Mouse (Mus musculus) embryonic facial prominence, embryonic 12.5 days (tissue): ENCODE measurements around the gene Tnnc1. TPM values are rescaled to one million over a fixed set of nuclear protein-coding genes. Genes with fewer than 3 reads are reported as not detected.

ENCODE experiments used
- ATAC-seq: fragments of 200-750 bp; cut with Nextera tagmentation; 2 replicates; pipeline ENCODE4 v1.8.0; 2017; ENCODE audit not compliant: insufficient number of reproducible peaks, insufficient read depth, low FRiP score, low TSS enrichment
- H3K27ac ChIP-seq: fragments of 300-500 bp; sonication (generic); 2 replicates; pipeline ENCODE4 v1.5.1; 2016; ENCODE audit warnings: mild to moderate bottlenecking
- H3K27me3 ChIP-seq: fragments of 300-500 bp; sonication (generic); 2 replicates; pipeline ENCODE4 v1.6.1; 2016; ENCODE audit warnings: mild to moderate bottlenecking, moderate library complexity
- H3K36me3 ChIP-seq: fragments of 300-500 bp; sonication (generic); 2 replicates; pipeline ENCODE4 v1.6.1; 2016; ENCODE audit warnings: mild to moderate bottlenecking
- H3K4me1 ChIP-seq: fragments of 300-500 bp; sonication (generic); 2 replicates; pipeline ENCODE4 v1.6.1; 2016
- H3K4me2 ChIP-seq: fragments of 300-500 bp; sonication (generic); replicated peaks from 2 replicates; pipeline ENCODE4 v1.6.1; 2016; ENCODE audit warnings: mild to moderate bottlenecking, moderate library complexity
- H3K4me3 ChIP-seq: fragments of 300-500 bp; sonication (generic); 2 replicates; pipeline ENCODE4 v1.5.1; 2016; ENCODE audit warnings: mild to moderate bottlenecking
- H3K9ac ChIP-seq: fragments of 300-500 bp; sonication (generic); 2 replicates; pipeline ENCODE4 v1.6.1; 2016; ENCODE audit warnings: mild to moderate bottlenecking, moderate library complexity
- H3K9me3 ChIP-seq: fragments of 300-500 bp; sonication (generic); 2 replicates; pipeline ENCODE4 v1.6.1; 2016; ENCODE audit warnings: mild to moderate bottlenecking, moderate library complexity
- WGBS: fragments of 180-500 bp; shearing (Covaris S2); methylation state at CpG from one replicate; pipeline ENCODE4 v1.1.7; 2016; 5-methylcytosine and 5-hydroxymethylcytosine counted together
- polyA plus RNA-seq: library from polyadenylated mRNA; unstranded; fragments of >200 nt; fragmentation: Nextera tagmentation; extraction: Ambion mirVana; gene quantifications from 2 replicates; pipeline ENCODE4 v1.2.1, GENCODE M21; 2016

Tnnc1 gene
- polyA plus RNA-seq, 1 experiment from 2014 or later: 90.7 TPM

DNA sequence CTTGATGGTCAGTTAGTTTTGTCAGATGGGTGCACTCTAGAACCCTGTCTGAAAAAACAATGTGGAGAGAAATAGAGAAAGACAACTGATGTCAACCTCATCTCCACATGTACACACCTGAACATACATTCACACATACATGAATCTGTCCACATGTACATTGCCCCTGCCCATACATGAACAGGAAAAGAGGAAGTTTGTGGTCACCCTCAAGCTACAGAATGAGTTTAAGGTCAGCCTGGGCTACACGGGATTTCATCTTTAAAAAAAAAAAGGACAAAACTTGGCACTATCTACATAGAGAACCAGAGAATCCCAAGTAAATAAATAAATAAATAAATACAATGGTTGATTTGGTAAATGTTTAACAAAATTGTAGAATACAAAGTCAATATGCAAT lies 36.7 kb downstream of the Tnnc1 start:
- WGBS: 81% methylated on average over 1 of the region's 1 CpGs
- H3K4me3 ChIP-seq: no peak overlapping the region
- no peak overlapping the region for H3K27ac ChIP-seq
- no peaks in the 10 kb centered on the region for H3K27me3 ChIP-seq
- no peak overlapping the region for H3K9ac ChIP-seq
- no peak overlapping the region for H3K4me2 ChIP-seq
- H3K4me1 ChIP-seq: peaks cover 6% of the 10 kb centered on the region; the same call in 1 of the 2 replicates
- no peaks in the 10 kb centered on the region for H3K36me3 ChIP-seq
- no peak for ATAC-seq
- no peaks in the 10 kb centered on the region for H3K9me3 ChIP-seq

DNA sequence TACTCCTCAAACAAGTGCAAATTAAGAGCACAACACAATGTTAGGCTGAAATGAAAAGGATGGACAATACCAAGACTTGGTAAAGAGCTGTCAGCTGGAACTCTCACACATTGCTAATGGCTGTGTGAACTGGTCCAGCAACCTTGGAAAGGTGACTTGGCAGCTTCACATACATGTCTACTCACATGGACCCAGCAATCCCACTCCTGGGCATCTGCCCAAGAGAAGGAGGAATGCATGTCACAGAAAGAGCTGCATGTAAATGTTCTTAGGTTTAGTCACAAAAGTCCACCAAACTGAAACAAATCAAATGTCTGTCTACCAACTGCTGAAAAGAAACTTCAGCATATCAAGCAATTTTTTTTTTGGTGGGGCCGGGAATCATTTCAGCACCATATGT lies 37.8 kb downstream of the Tnnc1 start:
- H3K4me2 ChIP-seq: no peak overlapping the region
- no peak overlapping the region for H3K9ac ChIP-seq
- peaks cover 4% of the 10 kb centered on the region; the same call in 1 of the 2 replicates for H3K4me1 ChIP-seq
- WGBS: 79% methylated on average over 1 of the region's 1 CpGs
- no peaks in the 10 kb centered on the region for H3K36me3 ChIP-seq
- no peak overlapping the region for H3K27ac ChIP-seq
- no peak overlapping the region for H3K4me3 ChIP-seq
- no peaks in the 10 kb centered on the region for H3K9me3 ChIP-seq
- no peak for ATAC-seq
- H3K27me3 ChIP-seq: no peaks in the 10 kb centered on the region

DNA sequence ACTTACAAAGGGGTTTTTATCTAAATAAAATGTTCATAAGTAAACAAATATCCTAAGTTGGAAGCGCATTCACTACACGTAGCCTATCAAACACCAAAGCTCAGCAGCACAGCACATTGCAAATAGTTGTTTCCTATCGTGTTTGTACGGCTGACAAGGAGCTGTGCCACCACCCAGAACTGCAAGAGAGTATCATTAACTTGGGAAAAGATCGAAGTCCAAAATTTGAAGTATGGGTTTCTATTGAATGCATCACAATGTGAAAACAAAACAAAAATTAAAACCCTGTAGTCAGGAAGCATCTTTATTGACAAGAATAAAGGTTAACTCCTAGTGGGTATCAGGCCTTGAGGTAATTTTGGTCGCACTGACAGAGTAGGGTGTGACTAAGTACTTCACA lies 40.3 kb downstream of the Tnnc1 start:
- 93% methylated on average over 6 of the region's 6 CpGs for WGBS
- H3K27ac ChIP-seq: no peak overlapping the region
- H3K4me1 ChIP-seq: peaks cover 11% of the 10 kb centered on the region
- H3K4me3 ChIP-seq: no peak overlapping the region
- H3K9me3 ChIP-seq: no peaks in the 10 kb centered on the region
- no peak overlapping the region for H3K4me2 ChIP-seq
- ATAC-seq: no peak
- no peak overlapping the region for H3K9ac ChIP-seq
- peaks cover 9% of the 10 kb centered on the region for H3K36me3 ChIP-seq
- H3K27me3 ChIP-seq: no peaks in the 10 kb centered on the region

DNA sequence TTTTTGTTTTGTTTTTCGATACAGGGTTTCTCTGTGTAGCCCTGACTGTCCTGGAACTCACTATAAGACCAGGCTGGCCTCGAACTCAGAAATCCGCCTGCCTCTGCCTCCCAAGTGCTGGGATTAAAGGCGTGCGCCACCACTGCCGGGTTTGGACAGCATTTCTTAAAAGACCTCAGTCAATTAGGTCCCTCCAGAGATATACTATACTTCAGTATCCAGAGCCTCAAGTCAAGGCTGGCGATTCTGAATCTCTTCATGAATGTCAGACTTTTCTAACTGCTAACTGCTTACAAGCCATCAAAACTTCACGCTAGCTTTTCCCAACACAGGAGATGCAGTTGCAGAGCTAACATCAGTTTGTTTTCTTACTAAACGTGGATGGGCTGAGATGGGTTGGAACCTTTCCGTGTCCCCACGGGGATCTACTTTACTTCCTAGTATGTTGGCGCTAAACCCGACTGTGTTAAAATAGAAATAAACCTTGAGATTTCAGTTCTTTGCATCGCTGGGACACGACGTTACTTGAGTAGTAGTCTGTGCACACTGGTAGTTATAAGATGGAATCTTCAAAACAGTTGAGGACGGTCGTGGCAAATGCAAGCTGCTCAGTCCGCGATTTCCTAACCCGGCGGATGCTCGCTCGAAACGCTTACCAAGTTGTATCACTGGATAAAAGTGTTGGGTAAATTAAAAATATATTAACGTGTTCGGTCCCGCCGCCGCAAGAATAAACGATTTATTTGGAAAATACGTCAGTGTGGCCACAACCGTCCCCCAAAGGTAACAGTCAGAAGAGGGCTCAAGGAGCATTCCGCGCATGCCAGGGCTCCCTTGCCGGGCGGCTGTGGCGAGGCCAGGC lies 42.3 kb downstream of the Tnnc1 start:
- WGBS: 20% methylated on average over 38 of the region's 38 CpGs
- Histone ChIP-seq H3K4me2 (peak overlapping the region; percentile 85), H3K36me3 (peaks cover 29% of the 10 kb centered on the region), H3K4me1 (peaks cover 11% of the 10 kb centered on the region), H3K9me3 (no peaks in the 10 kb centered on the region), H3K27ac (peak overlapping the region; percentile 91), H3K9ac (peak overlapping the region; percentile 98), H3K4me3 (peak overlapping the region; percentile 82), H3K27me3 (no peaks in the 10 kb centered on the region)
- ATAC-seq: peak; percentile 81

DNA sequence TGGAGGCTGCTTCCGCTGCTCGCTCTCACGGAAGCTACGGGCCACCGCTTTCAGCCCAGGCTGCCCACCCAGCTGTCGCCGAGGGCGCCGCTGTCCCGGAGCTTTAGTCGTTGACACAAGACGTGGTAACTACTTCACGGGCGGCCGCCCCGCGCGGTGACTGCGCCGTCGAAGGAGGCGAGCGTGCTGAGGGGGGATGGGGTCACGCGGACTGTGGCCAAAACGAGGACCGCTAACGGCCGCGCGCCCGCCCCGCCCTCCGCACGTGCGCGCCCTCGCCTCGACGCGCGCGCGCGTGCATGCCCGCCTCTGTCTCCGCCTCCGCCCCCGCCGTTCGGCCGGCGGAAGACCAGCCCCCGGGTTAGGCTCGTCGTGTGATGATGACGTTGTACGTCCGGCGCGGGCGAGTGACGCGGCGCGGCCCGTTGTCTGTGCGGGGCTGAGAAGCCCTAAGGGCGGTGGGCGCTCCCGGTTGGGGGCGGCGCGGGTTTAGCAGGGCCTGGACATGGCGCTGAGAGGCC lies 43.0 kb downstream of the Tnnc1 start, which contains the start of the genes Phf7 and Bap1:
Gene Phf7, minus strand, starts transcription at position 234 of the 521 bp plus-strand sequence.
Gene Bap1, plus strand, starts transcription at position 367 of the 521 bp plus-strand sequence.
- peak within 1 kb of the TSS; percentile 85 for H3K4me2 ChIP-seq
- peak; percentile 87 for ATAC-seq
- peak within 1 kb of the TSS; percentile 82 for H3K4me3 ChIP-seq
- under 1% methylated on average over 75 of the region's 75 CpGs for WGBS
- H3K27me3 ChIP-seq: no peaks in the 10 kb centered on the region
- peaks cover 11% of the 10 kb centered on the region for H3K4me1 ChIP-seq
- peaks cover 35% of the 10 kb centered on the region for H3K36me3 ChIP-seq
- H3K27ac ChIP-seq: peak within 1 kb of the TSS; percentile 91
- H3K9ac ChIP-seq: peak within 1 kb of the TSS; percentile 98
- H3K9me3 ChIP-seq: no peaks in the 10 kb centered on the region

DNA sequence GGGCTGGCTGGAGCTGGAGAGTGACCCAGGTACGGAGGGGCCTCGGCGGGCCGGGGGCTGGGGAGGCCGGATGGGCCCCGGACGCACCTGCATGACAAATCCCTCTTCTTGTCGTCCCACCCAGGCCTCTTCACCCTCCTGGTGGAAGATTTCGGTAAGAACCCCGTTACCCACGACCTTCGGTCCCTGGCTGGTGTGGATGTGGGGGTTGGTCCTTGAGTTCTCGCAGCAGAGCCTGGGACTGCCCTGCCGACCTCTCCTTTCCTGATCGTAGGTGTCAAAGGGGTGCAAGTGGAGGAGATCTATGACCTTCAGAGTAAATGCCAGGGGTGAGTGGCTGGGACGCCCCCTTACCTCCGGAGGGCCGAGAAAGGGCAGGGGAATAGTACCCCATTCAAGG lies 43.5 kb downstream of the Tnnc1 start:
- Histone ChIP-seq H3K27ac (peak overlapping the region; percentile 91; the same call in 1 of the 2 replicates), H3K4me3 (peak overlapping the region; percentile 82), H3K9me3 (no peaks in the 10 kb centered on the region), H3K36me3 (peaks cover 40% of the 10 kb centered on the region), H3K4me1 (peaks cover 11% of the 10 kb centered on the region), H3K27me3 (no peaks in the 10 kb centered on the region), H3K9ac (peak overlapping the region; percentile 98), H3K4me2 (peak overlapping the region; percentile 85)
- no peak; the same call in 1 of the 2 replicates for ATAC-seq
- WGBS: 1% methylated on average over 18 of the region's 18 CpGs

DNA sequence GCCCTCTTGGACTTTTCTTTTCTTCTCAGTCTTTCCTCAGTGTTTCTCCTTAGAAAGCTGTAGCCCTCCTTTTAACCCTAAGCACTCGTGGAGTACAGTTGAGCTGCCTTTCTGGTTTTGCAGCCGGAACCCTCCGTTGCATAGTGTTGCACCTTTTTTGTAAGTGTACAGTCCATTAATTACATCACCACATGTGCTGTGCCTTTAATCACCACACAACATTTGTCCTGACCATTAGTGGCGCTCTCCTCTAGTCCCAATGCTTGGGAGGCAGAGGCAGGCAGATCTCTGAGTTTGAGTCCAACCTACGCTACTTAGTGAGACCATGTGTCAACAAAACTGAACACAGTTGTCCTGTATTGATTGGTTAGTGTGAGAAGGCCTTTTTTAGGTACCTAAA lies 44.0 kb downstream of the Tnnc1 start:
- 85% methylated on average over 5 of the region's 5 CpGs for WGBS
- H3K27ac ChIP-seq: no peak overlapping the region

DNA sequence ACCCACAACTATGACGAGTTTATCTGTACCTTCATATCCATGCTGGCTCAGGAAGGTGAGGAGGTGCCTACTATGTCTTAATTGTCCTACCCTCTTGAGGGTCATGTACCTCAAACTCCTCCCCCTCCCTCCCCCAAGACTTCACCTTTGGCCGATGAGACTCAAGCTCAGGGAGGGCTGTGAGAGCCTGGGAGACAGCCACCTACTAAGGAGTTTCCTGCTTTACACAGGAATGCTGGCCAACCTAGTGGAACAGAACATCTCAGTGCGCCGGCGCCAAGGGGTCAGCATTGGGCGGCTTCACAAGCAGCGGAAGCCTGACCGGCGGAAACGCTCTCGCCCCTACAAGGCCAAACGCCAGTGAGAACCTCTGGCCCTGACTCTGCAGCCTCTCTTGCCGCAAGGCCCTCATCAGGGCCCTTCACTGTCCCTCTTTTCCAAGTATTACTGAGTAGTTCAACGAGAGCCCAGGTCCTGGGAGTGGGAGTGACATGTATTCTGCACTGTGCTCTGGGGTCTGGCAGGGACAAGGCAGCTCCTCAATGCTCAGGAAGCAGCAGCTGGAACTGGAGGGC lies 50.5 kb downstream of the Tnnc1 start:
- H3K9ac ChIP-seq: no peak overlapping the region
- no peaks in the 10 kb centered on the region for H3K4me1 ChIP-seq
- no peak overlapping the region for H3K27ac ChIP-seq
- H3K27me3 ChIP-seq: no peaks in the 10 kb centered on the region
- H3K4me3 ChIP-seq: no peak overlapping the region
- ATAC-seq: no peak
- H3K4me2 ChIP-seq: no peak overlapping the region
- H3K9me3 ChIP-seq: no peaks in the 10 kb centered on the region
- H3K36me3 ChIP-seq: peaks cover 82% of the 10 kb centered on the region
- 94% methylated on average over 14 of the region's 14 CpGs for WGBS

More for the DNA sequence above, 44.0 kb downstream of the Tnnc1 start:
- peaks cover 11% of the 10 kb centered on the region for H3K4me1 ChIP-seq
- H3K27me3 ChIP-seq: no peaks in the 10 kb centered on the region
- no peaks in the 10 kb centered on the region for H3K9me3 ChIP-seq
- H3K9ac ChIP-seq: peak overlapping the region; percentile 98
- peak overlapping the region; percentile 85 for H3K4me2 ChIP-seq
- H3K36me3 ChIP-seq: peaks cover 45% of the 10 kb centered on the region
- ATAC-seq: no peak
- peak overlapping the region; percentile 82 for H3K4me3 ChIP-seq

DNA sequence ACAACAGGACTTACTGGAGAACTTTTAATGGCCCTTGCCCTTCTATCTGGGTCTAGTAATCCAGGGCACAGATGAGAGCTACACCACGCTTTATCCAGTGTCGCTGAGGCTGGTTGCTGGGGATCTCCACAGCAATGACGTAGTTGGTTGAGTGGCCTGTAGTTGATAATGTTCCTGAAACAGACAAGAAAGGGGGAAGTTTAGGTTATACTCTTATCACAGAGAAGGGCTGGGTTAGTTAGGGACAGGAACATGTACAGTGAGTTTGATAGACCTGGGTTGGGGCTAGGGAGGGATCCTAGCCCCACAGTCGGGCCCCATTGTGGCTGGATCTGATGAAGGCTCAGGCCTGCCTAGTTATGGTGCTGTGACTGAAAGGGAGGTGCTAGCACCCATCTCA lies 52.3 kb downstream of the Tnnc1 start:
- Histone ChIP-seq H3K9me3 (no peaks in the 10 kb centered on the region), H3K4me2 (no peak overlapping the region), H3K27ac (no peak overlapping the region), H3K36me3 (peaks cover 64% of the 10 kb centered on the region), H3K4me3 (no peak overlapping the region), H3K9ac (no peak overlapping the region), H3K4me1 (no peaks in the 10 kb centered on the region), H3K27me3 (no peaks in the 10 kb centered on the region)
- ATAC-seq: no peak
- WGBS: 95% methylated on average over 4 of the region's 4 CpGs

DNA sequence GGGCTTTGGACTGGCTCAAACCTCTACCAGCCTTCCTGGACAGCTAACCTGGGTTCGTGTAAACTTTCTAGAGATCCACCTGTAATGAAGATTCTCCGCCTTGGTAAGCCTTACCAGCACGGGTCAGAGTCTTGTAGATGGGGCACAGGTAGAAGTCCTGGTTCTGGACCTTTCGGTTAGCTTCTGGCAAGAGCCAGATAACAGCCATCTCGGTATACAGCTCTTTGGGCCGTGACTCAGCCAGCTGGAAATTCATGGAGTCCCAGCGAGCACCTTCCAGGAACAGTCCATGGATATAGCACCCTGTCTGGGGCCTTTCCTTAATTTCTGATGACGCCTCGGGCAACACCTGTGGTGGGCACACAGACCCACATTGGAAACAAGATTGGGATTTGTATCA lies 52.8 kb downstream of the Tnnc1 start:
- H3K36me3 ChIP-seq: peaks cover 59% of the 10 kb centered on the region
- no peak overlapping the region for H3K4me3 ChIP-seq
- H3K9ac ChIP-seq: no peak overlapping the region
- WGBS: 89% methylated on average over 9 of the region's 9 CpGs
- ATAC-seq: no peak
- H3K27me3 ChIP-seq: no peaks in the 10 kb centered on the region
- H3K9me3 ChIP-seq: no peaks in the 10 kb centered on the region
- H3K27ac ChIP-seq: no peak overlapping the region
- H3K4me2 ChIP-seq: no peak overlapping the region
- no peaks in the 10 kb centered on the region for H3K4me1 ChIP-seq
